Mouse (Mus musculus) forebrain, embryonic 14.5 days (tissue): ENCODE measurements around the gene Pacsin1. TPM values are rescaled to one million over a fixed set of nuclear protein-coding genes. Genes with fewer than 3 reads are reported as not detected.
A peak's percentile ranks its signal among the peaks of the same experiment; 100 is the strongest.

Source experiments
- ATAC-seq: fragments of 200-750 bp; cut with Nextera tagmentation; 2 replicates; pipeline ENCODE4 v1.8.0; 2017; ENCODE audit warnings: mild to moderate bottlenecking, moderate library complexity
- DNase-seq: peaks from one replicate; pipeline ENCODE4 v3.0.0-alpha.2; 2015; ENCODE audit warnings: low spot score
- H3K27ac ChIP-seq: fragments of 300-500 bp; sonication (generic); 2 replicates; pipeline ENCODE4 v1.5.1; 2014; ENCODE audit warnings: low read depth, mild to moderate bottlenecking, control low read depth, low read length, moderate library complexity
- H3K27me3 ChIP-seq: fragments of 300-500 bp; sonication (generic); replicated peaks from 2 replicates; pipeline ENCODE4 v1.6.1; 2014; ENCODE audit warnings: low read length, control low read depth, mixed read lengths; ENCODE audit not compliant: control insufficient read depth, insufficient read depth
- H3K36me3 ChIP-seq: fragments of 300-500 bp; sonication (generic); 2 replicates; pipeline ENCODE4 v1.6.1; 2014; ENCODE audit warnings: low read length, control low read depth; ENCODE audit not compliant: control insufficient read depth, insufficient read depth
- H3K4me1 ChIP-seq: fragments of 300-500 bp; sonication (generic); 2 replicates; pipeline ENCODE4 v1.6.1; 2014; ENCODE audit warnings: antibody characterized with exemption, low read length, control low read depth; ENCODE audit not compliant: control insufficient read depth, insufficient read depth
- H3K4me2 ChIP-seq: fragments of 300-500 bp; sonication (generic); 2 replicates; pipeline ENCODE4 v1.6.1; 2014; ENCODE audit warnings: mild to moderate bottlenecking, control low read depth, low read length
- H3K4me3 ChIP-seq: fragments of 300-500 bp; sonication (generic); 2 replicates; pipeline ENCODE4 v1.5.1; 2014; ENCODE audit warnings: low read depth, low read length, control low read depth
- H3K9ac ChIP-seq: fragments of 300-500 bp; sonication (generic); 2 replicates; pipeline ENCODE4 v1.6.1; 2014; ENCODE audit warnings: mild to moderate bottlenecking, low read length, control low read depth, moderate library complexity
- H3K9me3 ChIP-seq: fragments of 300-500 bp; sonication (generic); replicated peaks from 2 replicates; pipeline ENCODE4 v1.6.1; 2016; ENCODE audit warnings: low read length, control low read depth, mixed read lengths; ENCODE audit not compliant: control insufficient read depth
- WGBS: fragments of 180-500 bp; shearing (Covaris S2); extraction: QIAGEN DNeasy Blood & Tissue Kit; methylation state at CpG from one replicate; pipeline ENCODE4 v1.1.7; 2014; 5-methylcytosine and 5-hydroxymethylcytosine counted together
- polyA plus RNA-seq: library from polyadenylated mRNA; unstranded; fragments of >200 nt; fragmentation: Nextera tagmentation; extraction: Ambion mirVana; gene quantifications from 2 replicates; pipeline ENCODE4 v1.2.1, GENCODE M21; 2014

Gene Pacsin1
- polyA plus RNA-seq, 1 experiment from 2014 or later: 22.2 TPM

DNA sequence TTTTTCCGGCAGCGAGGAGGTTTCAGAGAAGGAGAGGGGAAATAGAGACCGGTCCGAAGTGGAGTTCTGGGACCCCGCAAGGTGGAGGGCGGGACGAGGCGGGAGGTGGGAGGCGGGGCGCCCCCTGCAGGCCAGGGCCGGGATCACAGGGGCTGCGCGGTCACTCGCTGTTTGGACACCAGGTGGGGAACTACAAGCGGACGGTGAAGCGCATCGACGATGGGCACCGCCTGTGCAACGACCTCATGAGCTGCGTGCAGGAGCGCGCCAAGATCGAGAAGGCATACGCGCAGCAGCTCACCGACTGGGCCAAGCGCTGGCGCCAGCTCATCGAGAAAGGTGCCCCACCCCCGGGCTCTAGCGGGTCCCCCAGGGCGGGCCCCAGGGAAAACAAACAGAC is 47.2 kb downstream of the Pacsin1 start:
- Histone ChIP-seq H3K36me3 (no peaks in the 10 kb centered on the region), H3K4me3 (peak overlapping the region; percentile 19), H3K9me3 (no peaks in the 10 kb centered on the region), H3K4me1 (peaks cover 2% of the 10 kb centered on the region; the same call in 1 of the 2 replicates), H3K27ac (no peak overlapping the region), H3K4me2 (peak overlapping the region; percentile 47), H3K9ac (peak overlapping the region; percentile 40; the same call in 1 of the 2 replicates), H3K27me3 (0 out of 2 replicates have a peak, but pooled peaks cover 4% of the 10 kb centered on the region)
- WGBS: under 1% methylated on average over 34 of the region's 34 CpGs
- ATAC-seq: 0 out of 2 replicates have a peak, but pooled peaks have one; percentile 37
- peak; percentile 54 for DNase-seq

DNA sequence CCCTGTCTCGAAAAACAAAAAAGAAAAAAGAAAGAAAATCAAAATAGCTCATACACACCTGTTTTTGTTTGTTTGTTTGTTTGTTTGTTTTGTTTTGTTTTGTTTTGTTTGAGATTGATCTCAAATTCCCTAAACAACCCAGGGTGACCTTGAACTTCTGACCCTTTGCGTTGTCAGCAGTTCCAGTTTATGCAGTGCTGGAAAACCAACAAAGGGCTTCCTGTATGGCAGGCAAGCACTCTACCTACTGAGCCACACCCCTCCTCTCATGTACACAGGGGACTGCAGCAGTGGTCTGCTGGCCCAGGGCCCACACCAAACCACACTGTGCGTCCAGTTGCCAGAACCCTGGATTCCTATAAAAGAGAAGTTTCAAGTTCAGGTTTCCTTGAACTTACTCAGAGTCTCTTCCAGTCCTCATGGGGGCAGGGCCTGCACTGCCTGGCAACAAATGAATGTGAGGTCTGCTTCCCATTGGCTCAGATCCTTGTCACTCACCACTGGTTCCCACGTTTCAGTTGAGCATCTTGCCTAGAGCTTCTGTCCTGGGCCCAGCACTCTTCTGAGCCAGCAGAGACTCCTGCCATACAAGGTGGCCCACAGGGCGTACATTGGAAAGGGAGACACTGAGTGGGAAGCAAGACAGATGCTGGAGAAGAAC is 48.8 kb downstream of the Pacsin1 start:
- ATAC-seq (no peak), DNase-seq (peak; percentile 63)
- Histone ChIP-seq H3K4me3 (no peak overlapping the region), H3K27me3 (0 out of 2 replicates have a peak, but pooled peaks cover 4% of the 10 kb centered on the region), H3K4me2 (no peak overlapping the region), H3K36me3 (no peaks in the 10 kb centered on the region), H3K27ac (no peak overlapping the region), H3K4me1 (peaks cover 4% of the 10 kb centered on the region; the same call in 1 of the 2 replicates), H3K9me3 (no peaks in the 10 kb centered on the region), H3K9ac (no peak overlapping the region)
- 69% methylated on average over 5 of the region's 5 CpGs for WGBS

DNA sequence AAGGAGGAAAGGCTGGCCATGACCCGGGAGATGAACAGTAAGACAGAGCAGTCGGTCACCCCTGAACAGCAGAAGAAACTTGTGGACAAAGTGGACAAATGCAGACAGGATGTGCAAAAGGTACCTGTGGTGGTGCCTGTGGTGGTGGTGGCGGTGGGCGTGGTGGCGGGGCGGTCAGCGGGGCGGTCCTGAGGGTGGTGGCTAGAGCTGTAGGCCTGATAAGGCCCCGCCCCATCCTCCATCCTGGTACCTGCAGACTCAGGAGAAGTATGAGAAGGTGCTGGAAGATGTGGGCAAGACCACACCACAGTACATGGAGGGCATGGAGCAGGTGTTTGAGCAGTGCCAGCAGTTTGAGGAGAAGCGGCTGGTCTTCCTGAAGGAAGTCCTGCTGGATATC is 50.4 kb downstream of the Pacsin1 start:
- Histone ChIP-seq H3K9me3 (no peaks in the 10 kb centered on the region), H3K27me3 (0 out of 2 replicates have a peak, but pooled peaks cover 4% of the 10 kb centered on the region), H3K4me1 (peaks cover 4% of the 10 kb centered on the region; the same call in 1 of the 2 replicates), H3K4me3 (no peak overlapping the region), H3K36me3 (no peaks in the 10 kb centered on the region), H3K9ac (no peak overlapping the region), H3K4me2 (no peak overlapping the region), H3K27ac (no peak overlapping the region)
- DNase-seq: no peak
- no peak for ATAC-seq
- WGBS: 46% methylated on average over 10 of the region's 10 CpGs

DNA sequence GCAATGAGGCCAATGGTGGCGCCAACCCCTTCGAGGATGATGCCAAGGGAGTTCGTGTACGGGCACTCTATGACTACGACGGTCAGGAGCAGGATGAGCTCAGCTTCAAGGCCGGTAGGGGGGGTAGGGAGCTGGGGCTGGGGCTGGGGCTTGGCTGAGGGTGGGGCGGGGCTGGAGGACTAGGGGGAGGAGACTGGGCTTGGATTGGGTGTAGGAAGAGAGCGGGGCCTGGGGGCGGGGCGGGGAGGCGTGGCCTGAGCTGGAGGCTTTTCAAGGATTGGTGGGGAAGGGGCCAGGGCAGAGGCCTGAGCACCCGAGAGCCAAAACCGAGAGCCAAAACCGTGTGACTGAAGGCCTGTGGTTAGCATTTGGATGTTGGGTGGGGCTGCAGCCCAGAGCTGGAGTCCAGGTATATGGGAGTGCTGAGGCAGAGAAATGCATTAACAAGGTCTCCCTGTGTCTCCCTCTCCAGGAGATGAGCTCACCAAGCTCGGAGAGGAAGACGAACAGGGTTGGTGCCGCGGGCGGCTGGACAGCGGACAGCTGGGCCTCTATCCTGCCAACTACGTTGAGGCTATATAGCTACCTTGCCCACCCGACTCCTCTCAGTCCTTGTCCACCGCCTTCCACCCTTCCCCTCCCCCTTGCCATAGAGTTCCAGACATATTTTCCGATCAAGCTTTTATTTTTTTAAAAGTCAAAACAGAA is 52.8 kb downstream of the Pacsin1 start:
- Histone ChIP-seq H3K9me3 (no peaks in the 10 kb centered on the region), H3K27ac (no peak overlapping the region), H3K4me2 (peak overlapping the region; percentile 50), H3K9ac (peak overlapping the region; percentile 41), H3K36me3 (no peaks in the 10 kb centered on the region), H3K4me1 (peaks cover 2% of the 10 kb centered on the region; the same call in 1 of the 2 replicates), H3K27me3 (0 out of 2 replicates have a peak, but pooled peaks cover 4% of the 10 kb centered on the region), H3K4me3 (peak overlapping the region; percentile 8; the same call in 1 of the 2 replicates)
- ATAC-seq (peak; percentile 88), DNase-seq (peak; percentile 86)
- 4% methylated on average over 22 of the region's 25 CpGs for WGBS

DNA sequence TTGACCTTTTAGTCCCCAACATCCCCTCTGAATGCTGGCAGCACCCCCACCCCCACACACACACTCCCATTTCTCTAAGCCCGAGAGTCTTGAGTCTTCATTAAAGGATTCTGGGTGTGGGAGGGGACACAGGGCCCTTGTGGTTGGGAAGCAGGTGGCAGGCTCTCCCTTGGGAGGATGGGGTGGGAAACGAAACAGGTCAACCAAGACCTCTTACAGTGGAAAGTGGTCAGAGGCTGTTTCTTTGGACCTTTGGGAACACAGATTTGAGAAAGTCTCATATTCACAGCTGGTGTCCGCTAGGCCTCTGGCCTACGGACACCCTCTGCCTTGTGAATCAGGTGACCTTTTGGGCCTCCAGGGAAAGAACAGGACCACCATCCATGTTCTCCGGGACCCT is 54.3 kb downstream of the Pacsin1 start:
- 73% methylated on average over 5 of the region's 5 CpGs for WGBS

DNA sequence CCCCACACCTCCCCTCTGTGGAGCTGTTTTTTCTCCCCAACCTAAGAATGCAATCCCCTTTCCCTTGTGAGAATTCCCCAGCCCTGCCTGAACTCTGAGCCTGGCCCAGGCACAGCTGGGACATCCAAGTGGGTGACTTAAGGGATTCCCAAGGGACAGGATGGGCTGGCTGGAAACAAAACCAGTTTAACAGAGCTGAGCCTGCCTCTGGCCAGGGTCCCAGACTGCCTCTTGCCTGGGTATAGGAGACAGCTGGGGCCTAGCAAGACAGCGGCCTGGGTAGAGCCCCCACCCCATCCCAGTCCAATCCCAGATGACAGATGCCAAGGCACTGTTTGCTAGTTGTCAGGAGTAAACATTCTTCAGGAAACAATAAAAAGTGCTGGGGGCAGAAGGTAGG is 57.5 kb downstream of the Pacsin1 start:
- DNase-seq: peak; percentile 53
- ATAC-seq: no peak
- Histone ChIP-seq H3K27me3 (no peaks in the 10 kb centered on the region), H3K4me2 (no peak overlapping the region), H3K4me1 (peaks cover 2% of the 10 kb centered on the region; the same call in 1 of the 2 replicates), H3K27ac (no peak overlapping the region), H3K4me3 (no peak overlapping the region), H3K9ac (no peak overlapping the region), H3K9me3 (no peaks in the 10 kb centered on the region), H3K36me3 (no peaks in the 10 kb centered on the region)
- WGBS: 70% methylated on average over 1 of the region's 1 CpGs

More for the DNA sequence above, 54.3 kb downstream of the Pacsin1 start:
- Histone ChIP-seq H3K9ac (no peak overlapping the region), H3K4me2 (no peak overlapping the region), H3K9me3 (no peaks in the 10 kb centered on the region), H3K4me3 (no peak overlapping the region), H3K4me1 (peaks cover 2% of the 10 kb centered on the region; the same call in 1 of the 2 replicates), H3K36me3 (no peaks in the 10 kb centered on the region), H3K27ac (no peak overlapping the region), H3K27me3 (0 out of 2 replicates have a peak, but pooled peaks cover 4% of the 10 kb centered on the region)
- ATAC-seq (no peak), DNase-seq (no peak)

DNA sequence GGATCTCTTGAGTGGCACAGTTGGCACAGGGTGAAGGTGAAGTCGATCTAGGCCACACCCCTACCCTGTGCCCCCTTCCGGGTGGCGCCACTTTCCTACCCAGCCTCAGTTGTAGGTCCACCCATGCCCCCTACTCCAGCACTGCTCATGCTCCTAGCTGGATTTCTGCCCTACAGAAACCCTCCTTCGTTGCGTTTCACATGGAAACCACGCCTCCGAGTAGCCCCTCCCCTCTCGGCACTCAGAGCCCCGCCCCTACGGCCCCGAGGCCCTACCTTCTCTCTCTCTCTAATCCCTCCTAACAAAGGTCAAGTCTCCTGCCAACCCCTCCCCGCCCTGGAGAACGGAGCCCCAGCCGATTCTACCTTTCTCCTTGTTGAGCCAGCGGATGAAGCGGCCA is 61.5 kb downstream of the Pacsin1 start:
- Histone ChIP-seq H3K27ac (no peak overlapping the region), H3K9ac (peak overlapping the region; percentile 13; the same call in 1 of the 2 replicates), H3K4me3 (0 out of 2 replicates have a peak overlapping the region, but pooled peaks have one; percentile 11), H3K9me3 (no peaks in the 10 kb centered on the region), H3K36me3 (no peaks in the 10 kb centered on the region), H3K4me2 (peak overlapping the region; percentile 46), H3K27me3 (no peaks in the 10 kb centered on the region), H3K4me1 (no peaks in the 10 kb centered on the region; the same call in 1 of the 2 replicates)
- WGBS: 4% methylated on average over 16 of the region's 16 CpGs
- peak; percentile 33 for ATAC-seq
- peak; percentile 36 for DNase-seq

DNA sequence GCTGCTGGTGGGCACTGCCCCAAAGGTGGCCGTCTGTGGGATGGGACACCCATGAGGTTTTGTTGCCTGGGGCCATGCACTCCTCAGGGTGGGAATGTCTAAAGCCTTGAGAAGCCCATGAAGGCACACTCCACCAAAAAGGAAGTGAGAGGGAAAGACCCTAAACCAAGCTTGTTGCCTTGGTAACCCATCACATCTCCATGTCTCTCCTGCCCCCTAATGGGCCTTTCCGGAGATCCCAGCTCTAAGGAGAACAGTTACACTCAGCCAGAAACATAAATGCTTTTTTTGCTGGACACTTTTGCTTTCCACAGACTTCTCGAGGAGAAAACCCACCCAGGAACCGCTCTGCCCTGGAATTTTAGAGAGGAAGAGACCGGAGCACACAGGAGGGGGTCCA is 62.9 kb downstream of the Pacsin1 start:
- H3K9ac ChIP-seq: no peak overlapping the region; the same call in 1 of the 2 replicates
- 0 out of 2 replicates have a peak, but pooled peaks have one; percentile 34 for ATAC-seq

More for the DNA sequence above, 62.9 kb downstream of the Pacsin1 start:
- peak; percentile 64 for DNase-seq
- Histone ChIP-seq H3K27ac (no peak overlapping the region), H3K9me3 (no peaks in the 10 kb centered on the region), H3K4me1 (no peaks in the 10 kb centered on the region; the same call in 1 of the 2 replicates), H3K36me3 (no peaks in the 10 kb centered on the region), H3K4me2 (no peak overlapping the region), H3K27me3 (no peaks in the 10 kb centered on the region), H3K4me3 (no peak overlapping the region)
- WGBS: 55% methylated on average over 5 of the region's 5 CpGs
